8 mouse cellular contexts compared by ENCODE assay signal in the genomic region with DNA sequence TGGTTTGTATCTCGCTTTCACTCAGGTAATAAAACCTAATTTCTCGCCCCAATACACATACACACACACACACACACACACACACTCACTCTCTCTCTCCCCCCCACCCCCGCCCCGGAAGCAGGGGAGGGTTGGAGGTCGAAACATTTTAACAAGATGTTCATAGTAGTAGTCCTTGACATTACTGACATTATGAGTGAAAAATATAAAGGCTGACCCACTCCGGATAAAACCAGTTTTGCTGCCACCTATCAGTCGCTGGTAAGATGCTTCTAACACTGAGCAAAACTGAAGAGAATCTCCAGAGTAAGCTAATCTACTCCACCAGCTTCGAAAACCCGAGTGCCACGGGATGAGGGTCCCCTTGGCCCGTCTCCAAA. TPM values are rescaled to one million over a fixed set of nuclear protein-coding genes. Genes with fewer than 3 reads are reported as not detected.
DNase-seq lines count a peak whose midpoint lies in the region; ATAC-seq and TF ChIP-seq lines count a peak whose summit lies in the region.

No protein-coding gene starts in this region.

- TF ChIP-seq CTCF in spleen, adult 2 months (IDR thresholded peaks at IDR 0.05; ENCODE audit: extremely low read depth, insufficient read depth, insufficient read length, insufficient replicate concordance) = no peak

- H3K4me2 ChIP-seq in limb, embryonic 12.5 days = peak overlapping the region; percentile 83

- H3K9ac ChIP-seq in limb, embryonic 12.5 days (replicated peaks) = peak overlapping the region; percentile 87

- H3K36me3 ChIP-seq in spleen, adult 2 months (ENCODE audit: control insufficient read depth, insufficient read depth, low read length) = peaks cover 11% of the 10 kb centered on the region
- peaks cover 60% of the 10 kb centered on the region for H3K36me3 ChIP-seq in limb, embryonic 12.5 days
- peaks cover 10% of the 10 kb centered on the region for H3K36me3 ChIP-seq in splenic B cell, adult 2 months (ENCODE audit: control insufficient read depth, insufficient read depth, low read length, poor library complexity, severe bottlenecking)

- peak overlapping the region; percentile 99 for H3K27ac ChIP-seq in spleen, adult 2 months (ENCODE audit: insufficient read depth, low read length)
- H3K27ac ChIP-seq in limb, embryonic 12.5 days = peak overlapping the region; percentile 95

- H3K4me3 ChIP-seq in spleen, adult 2 months (ENCODE audit: extremely low read depth, insufficient read depth, insufficient read length) = peak overlapping the region; percentile 91
- peak overlapping the region; percentile 79 for H3K4me3 ChIP-seq in limb, embryonic 12.5 days (replicated peaks)

- no peaks in the 10 kb centered on the region for H3K27me3 ChIP-seq in spleen, adult 2 months (ENCODE audit: control insufficient read depth, insufficient read depth, low read length)
- H3K27me3 ChIP-seq in limb, embryonic 12.5 days = no peaks in the 10 kb centered on the region
- no peaks in the 10 kb centered on the region; the same call in 1 of the 2 replicates for H3K27me3 ChIP-seq in splenic B cell, adult 2 months (ENCODE audit: control insufficient read depth, insufficient read depth, low read length, poor library complexity, severe bottlenecking)

- WGBS in spleen, adult 2 months = 1% methylated on average over 11 of the region's 11 CpGs
- WGBS in limb, embryonic 12.5 days = 1% methylated on average over 11 of the region's 11 CpGs

- ATAC-seq in cerebellum, adult (ENCODE audit: insufficient number of reproducible peaks, low FRiP score, low TSS enrichment) = 0 out of 2 replicates have a peak, but pooled peaks have one; percentile 0
- ATAC-seq in limb, embryonic 12.5 days (ENCODE audit: insufficient number of reproducible peaks, insufficient read depth, low FRiP score, low TSS enrichment, low read depth) = no peak

- no peaks in the 10 kb centered on the region for H3K9me3 ChIP-seq in limb, embryonic 12.5 days

- peaks cover 14% of the 10 kb centered on the region; the same call in 1 of the 2 replicates for H3K4me1 ChIP-seq in spleen, adult 2 months (ENCODE audit: control insufficient read depth, insufficient read depth, insufficient read length)
- H3K4me1 ChIP-seq in limb, embryonic 12.5 days (replicated peaks) = peaks cover 31% of the 10 kb centered on the region

- TF ChIP-seq POLR2A in spleen, adult 2 months (IDR thresholded peaks at IDR 0.05; ENCODE audit: low read depth, low read length) = no peak

- no peak for DNase-seq in cerebellum, postnatal 25 days
- DNase-seq in spleen, adult 2 months (ENCODE audit: low read depth in 1 of 2, low spot score in 2 of 2) = no peak
- DNase-seq in spleen, postnatal 10 days (ENCODE audit: low spot score in 2 of 2) = no peak
- peak; percentile 51 for DNase-seq in splenic B cell, adult 2 months (ENCODE audit: low read depth, low spot score)
- DNase-seq in Muller cell, postnatal 12 days (ENCODE audit: inconsistent ontology term) = no peak
- DNase-seq in spleen, adult 18-20 months = no peak

RNA-seq across cellular contexts. Expression of gene Slbp, which starts 0.8 kb away (rescaled TPM):
- 27.1 and 44.8 TPM in 2 replicates for polyA plus RNA-seq in spleen, adult 2 months (2012; rRNA removed)
- polyA plus RNA-seq in limb, embryonic 12.5 days (2016; fragmentation: Nextera tagmentation; extraction: Ambion mirVana) = 307 and 311 TPM in 2 replicates

RNA-seq across cellular contexts. Expression of gene Tacc3, which starts 6.4 kb away (rescaled TPM):
- 9.2 and 11.5 TPM in 2 replicates for polyA plus RNA-seq in spleen, adult 2 months (2012; rRNA removed)
- polyA plus RNA-seq in limb, embryonic 12.5 days (2016; fragmentation: Nextera tagmentation; extraction: Ambion mirVana) = 258 and 275 TPM in 2 replicates

RNA-seq across cellular contexts. Expression of gene Tmem129, which starts 6.7 kb away (rescaled TPM):
- polyA plus RNA-seq in spleen, adult 2 months (2012; rRNA removed) = 24.8 and 31.3 TPM in 2 replicates
- polyA plus RNA-seq in limb, embryonic 12.5 days (2016; fragmentation: Nextera tagmentation; extraction: Ambion mirVana) = 41.9 and 42.8 TPM in 2 replicates

RNA-seq across cellular contexts. Expression of gene Gm9903, which starts 21.8 kb away (rescaled TPM):
- polyA plus RNA-seq in spleen, adult 2 months (2012; rRNA removed) = 0.41 and 0.43 TPM in 2 replicates
- 0.46 and 0.74 TPM in 2 replicates for polyA plus RNA-seq in limb, embryonic 12.5 days (2016; fragmentation: Nextera tagmentation; extraction: Ambion mirVana)

RNA-seq across cellular contexts. Expression of gene Fam53a, which starts 22.1 kb away (rescaled TPM):
- polyA plus RNA-seq in spleen, adult 2 months (2012; rRNA removed) = 29.2 and 60.8 TPM in 2 replicates
- 71.5 and 78.8 TPM in 2 replicates for polyA plus RNA-seq in limb, embryonic 12.5 days (2016; fragmentation: Nextera tagmentation; extraction: Ambion mirVana)

Comparison
In these comparisons a context has a peak if more than half of its experiments do, and no peak if none do; other contexts are left out.
1. RNA of gene Tacc3, which starts 6.4 kb away (polyA plus RNA-seq): 258 to 275 TPM in limb, embryonic 12.5 days; 9.2 to 11.5 TPM in spleen, adult 2 months; every median in the first group is over 10 times any median in the second.